Mouse (Mus musculus): ENCODE data around the gene Gm5475. TPM values are rescaled to one million over a fixed set of nuclear protein-coding genes. Genes with fewer than 3 reads are reported as not detected.

Gene Gm5475
- total RNA-seq, 2 experiments from 2014 or later: not detected

- no peak for TF ChIP-seq CTCF (IDR thresholded peaks at IDR 0.05)
These were observed 6.3 kb upstream of the Gm5475 start for GRCm38 (mm10) chr15:100415684-100416083.

GRCm38 (mm10) chr15:100417854-100418450, 4.0 kb upstream of the Gm5475 start:
- intact Hi-C loops (cut with DNase I): no loop called here
- TF ChIP-seq CTCF (IDR thresholded peaks at IDR 0.05): no peak
- DNase-seq (ENCODE audit: extremely low spot score in 1 of 2, low spot score in 2 of 2): no peak
- Histone ChIP-seq H3K27ac (no peak overlapping the region), H3K4me3 (no peak overlapping the region)

More at GRCm38 (mm10) chr15:100415684-100416083, 6.3 kb upstream of the Gm5475 start:
- DNase-seq (ENCODE audit: extremely low spot score in 1 of 2, low spot score in 2 of 2): no peak
- Histone ChIP-seq H3K4me3 (no peak overlapping the region), H3K27ac (no peak overlapping the region)
- intact Hi-C loops (cut with DNase I): no loop called here

- DNase-seq (ENCODE audit: extremely low spot score in 1 of 2, low spot score in 2 of 2): no peak
- no peak for TF ChIP-seq CTCF (IDR thresholded peaks at IDR 0.05)
- intact Hi-C loops (cut with DNase I): no loop called here
- H3K27ac ChIP-seq: no peak overlapping the region
- no peak overlapping the region for H3K4me3 ChIP-seq
These were observed 2.6 kb upstream of the Gm5475 start for GRCm38 (mm10) chr15:100419311-100419710.

- intact Hi-C loops (cut with DNase I): no loop called here
- no peak for TF ChIP-seq CTCF (IDR thresholded peaks at IDR 0.05)
- H3K27ac ChIP-seq: no peak overlapping the region
- DNase-seq (ENCODE audit: extremely low spot score in 1 of 2, low spot score in 2 of 2): no peak
- H3K4me3 ChIP-seq: no peak overlapping the region
These were observed 1.8 kb upstream of the Gm5475 start for GRCm38 (mm10) chr15:100419901-100420745.

GRCm38 (mm10) chr15:100421059-100421757, 739 bp upstream of the Gm5475 start:
- peak overlapping the region; percentile 23 for H3K4me3 ChIP-seq
- DNase-seq (ENCODE audit: extremely low spot score in 1 of 2, low spot score in 2 of 2): no peak
- no peak for TF ChIP-seq CTCF (IDR thresholded peaks at IDR 0.05)
- H3K27ac ChIP-seq: peak overlapping the region; percentile 16; the same call in 1 of the 2 replicates
- intact Hi-C loops (cut with DNase I): no loop called here

- peak overlapping the region; percentile 92 for H3K4me3 ChIP-seq
- intact Hi-C loops (cut with DNase I): loop anchor here (2.0 kb wide), 1 partner anchor 20 kb away; no protein-coding TSS in a partner anchor
- H3K27ac ChIP-seq: peak overlapping the region; percentile 78
- no peak for DNase-seq (ENCODE audit: extremely low spot score in 1 of 2, low spot score in 2 of 2)
- no peak for TF ChIP-seq CTCF (IDR thresholded peaks at IDR 0.05)
These were observed 529 bp downstream of the Gm5475 start for GRCm38 (mm10) chr15:100422476-100422875.

- Histone ChIP-seq H3K27ac (peak overlapping the region; percentile 78), H3K4me3 (peak overlapping the region; percentile 92)
- DNase-seq (ENCODE audit: extremely low spot score in 1 of 2, low spot score in 2 of 2): peak; percentile 96 to 97
- TF ChIP-seq CTCF (IDR thresholded peaks at IDR 0.05): no peak
- intact Hi-C loops (cut with DNase I): loop anchor here (2.0 kb wide), 1 partner anchor 20 kb away; no protein-coding TSS in a partner anchor
These were observed 1.2 kb downstream of the Gm5475 start for GRCm38 (mm10) chr15:100422899-100423860.

GRCm38 (mm10) chr15:100423916-100424315, 2.0 kb downstream of the Gm5475 start:
- TF ChIP-seq CTCF (IDR thresholded peaks at IDR 0.05): no peak
- Histone ChIP-seq H3K4me3 (peak overlapping the region; percentile 92; the same call in 1 of the 2 replicates), H3K27ac (no peak overlapping the region)
- intact Hi-C loops (cut with DNase I): loop anchor here (2.0 kb wide), 1 partner anchor 19 kb away; no protein-coding TSS in a partner anchor
- no peak for DNase-seq (ENCODE audit: extremely low spot score in 1 of 2, low spot score in 2 of 2)

- Histone ChIP-seq H3K27ac (no peak within 1 kb of the TSS), H3K4me3 (peak within 1 kb of the TSS; percentile 92; the same call in 1 of the 2 replicates)
- TF ChIP-seq CTCF (IDR thresholded peaks at IDR 0.05): no peak
- no peak for DNase-seq (ENCODE audit: extremely low spot score in 1 of 2, low spot score in 2 of 2)
- intact Hi-C loops (cut with DNase I): no loop called here
These were observed 2.6 kb downstream of the Gm5475 start, which contains the start of gene Slc11a2 for GRCm38 (mm10) chr15:100424396-100425122. Gene Slc11a2, minus strand, starts transcription at chr15:100425072.

- intact Hi-C loops (cut with DNase I): no loop called here
- Histone ChIP-seq H3K27ac (no peak overlapping the region), H3K4me3 (no peak overlapping the region)
- no peak for DNase-seq (ENCODE audit: extremely low spot score in 1 of 2, low spot score in 2 of 2)
- TF ChIP-seq CTCF (IDR thresholded peaks at IDR 0.05): no peak
These were observed 6.5 kb downstream of the Gm5475 start for GRCm38 (mm10) chr15:100428296-100428905.

Data from left cerebral cortex, adult 2 months (tissue).